Mouse (Mus musculus): ENCODE results near the gene Stoml2.

DNA sequence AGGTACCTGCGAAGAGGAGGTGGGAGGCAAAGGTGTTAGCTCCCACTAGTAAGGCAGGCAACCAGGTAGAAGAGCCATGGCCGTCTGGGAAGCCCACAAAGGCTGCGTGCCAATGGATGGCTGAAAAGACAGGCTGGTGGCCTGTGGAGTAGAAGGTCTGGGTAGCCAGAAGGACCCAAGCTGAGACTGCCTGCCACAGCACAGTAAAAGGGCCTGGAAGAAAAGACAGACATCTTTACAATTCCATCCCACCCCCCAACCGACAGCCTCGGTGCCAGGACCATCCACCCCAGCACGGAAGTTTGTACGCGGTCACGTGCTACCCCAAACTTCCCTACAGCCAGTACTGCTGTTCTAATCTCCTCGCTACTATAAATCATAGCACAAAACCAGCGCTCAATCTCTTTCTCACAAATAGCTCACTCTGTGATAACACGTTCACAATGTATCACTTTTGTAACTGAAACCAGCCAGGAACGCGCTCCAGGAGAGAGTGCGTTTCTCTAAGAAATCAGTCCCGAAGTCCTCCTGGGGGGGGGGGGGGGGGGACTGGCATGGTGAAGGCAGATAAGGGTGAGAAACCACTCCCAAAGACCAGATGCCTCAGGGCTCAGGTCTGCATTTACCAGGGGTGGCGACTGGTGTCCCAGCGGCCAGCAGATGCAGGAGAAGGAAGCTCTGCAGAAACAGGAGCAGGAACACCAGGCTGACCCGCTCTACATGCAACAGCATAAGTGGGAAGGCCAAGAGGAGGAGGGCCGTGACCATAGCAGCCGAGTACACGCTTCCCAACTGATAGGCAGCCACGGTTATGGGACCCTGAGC, 11.7 kb downstream of the Stoml2 start:
- TF ChIP-seq CTCF (IDR thresholded peaks at IDR 0.05; ENCODE audit: low read depth, low read length) (no peak), POLR2A (IDR thresholded peaks at IDR 0.05; ENCODE audit: borderline replicate concordance, low read depth, low read length) (no peak)

Measured in bone marrow macrophage, adult 2 months (primary cell).